1 mouse cellular context compared by ENCODE assay signal in the genomic region with DNA sequence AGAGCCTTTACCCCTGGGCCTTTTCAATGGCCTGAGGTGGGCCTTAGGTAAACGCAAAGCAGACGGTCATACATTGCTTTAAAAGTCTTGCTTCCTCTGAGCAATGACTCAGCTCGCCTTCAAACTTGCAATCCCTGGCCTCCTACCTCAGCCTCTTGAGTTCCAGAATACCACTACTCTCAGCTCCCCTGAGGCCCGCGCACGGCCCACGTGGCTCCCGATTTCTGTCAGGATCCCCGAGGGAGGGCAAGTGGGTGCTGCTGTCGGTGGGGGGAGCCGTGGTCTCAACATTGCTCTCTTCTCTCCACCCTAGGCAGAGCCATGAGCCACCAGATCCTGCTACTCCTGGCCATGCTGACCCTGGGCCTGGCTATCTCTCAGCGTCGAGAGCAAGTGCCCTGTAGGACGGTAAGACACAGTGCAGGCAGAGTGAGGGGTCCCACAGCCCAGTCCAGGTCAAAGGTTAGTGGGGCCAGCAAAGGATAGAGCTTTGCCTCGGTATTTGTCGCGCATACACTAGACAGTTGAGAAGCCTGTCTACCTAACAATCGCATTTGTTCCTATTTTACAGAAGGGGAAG.
TF ChIP-seq lines count a peak whose summit lies in the region.

No protein-coding gene starts in this region.

TF ChIP-seq in CH12.LX, 34 proteins besides CTCF, POLR2A, EP300 and RAD21 (continued from another document):
- peak; percentile 65; the same call in 1 of the 2 replicates for TF ChIP-seq TCF12 (IDR thresholded peaks at IDR 0.05; ENCODE audit: low read depth, low read length)
- TF ChIP-seq ELF1 (IDR thresholded peaks at IDR 0.05; ENCODE audit: low read depth, low read length): no peak
- peak; percentile 55 for TF ChIP-seq ETS1 (conservative IDR thresholded peaks at IDR 0.05; ENCODE audit: low read depth, low read length)
- peak; percentile 58 for TF ChIP-seq USF1 (IDR thresholded peaks at IDR 0.05; ENCODE audit: low read depth, low read length)
- peak; percentile 49; the same call in 1 of the 2 replicates for TF ChIP-seq IRF4 (IDR thresholded peaks at IDR 0.05; ENCODE audit: low read depth, low read length)
- peak; percentile 88 for TF ChIP-seq MAX (IDR thresholded peaks at IDR 0.05; ENCODE audit: low read length)
- TF ChIP-seq ZC3H11A (IDR thresholded peaks at IDR 0.05; ENCODE audit: low read depth, low read length): 0 out of 2 replicates have a peak, but pooled peaks have one; percentile 2
- 0 out of 2 replicates have a peak, but pooled peaks have one; percentile 46 for TF ChIP-seq ZMIZ1 (IDR thresholded peaks at IDR 0.05; ENCODE audit: low read depth, low read length)
- TF ChIP-seq SIN3A (IDR thresholded peaks at IDR 0.05; ENCODE audit: low read length): peak; percentile 76; the same call in 1 of the 2 replicates
- TF ChIP-seq JUND (conservative IDR thresholded peaks at IDR 0.05; ENCODE audit: low read depth, low read length): no peak
- 0 out of 2 replicates have a peak, but pooled peaks have one; percentile 53 for TF ChIP-seq CHD1 (IDR thresholded peaks at IDR 0.05; ENCODE audit: low read depth, low read length)
